Mouse (Mus musculus) MEL (cell line): ENCODE data around the gene Fem1b. TPM values are rescaled to one million over a fixed set of nuclear protein-coding genes. Genes with fewer than 3 reads are reported as not detected.

ENCODE experiments used
- DNase-seq: peaks from one replicate; pipeline ENCODE4 v3.0.0; 2011; ENCODE audit warnings: low read depth, low spot score
- H3K27ac ChIP-seq: 2 replicates; pipeline ENCODE4 v1.5.1; 2012; ENCODE audit warnings: low read depth, mild to moderate bottlenecking, control low read depth, low read length, moderate library complexity; ENCODE audit not compliant: control insufficient read depth
- H3K27me3 ChIP-seq, 2 experiments: fragments of 150-350 bp in 1 of 2; sonication (generic) in 1 of 2; 2 replicates each; pipeline ENCODE4 v1.6.1; 2012; ENCODE audit warnings: low read length in 2 of 2, mild to moderate bottlenecking in 2 of 2, improper control_type of control experiment in 1 of 2, moderate library complexity in 1 of 2; ENCODE audit not compliant: insufficient read depth in 2 of 2, control insufficient read depth in 1 of 2
- H3K36me3 ChIP-seq, 2 experiments: 2 replicates each; pipeline ENCODE4 v1.6.1; 2012 to 2014; ENCODE audit warnings: low read length in 2 of 2, improper control_type of control experiment in 1 of 2, inconsistent platforms in 1 of 2, mild to moderate bottlenecking in 1 of 2; ENCODE audit not compliant: insufficient read depth in 2 of 2, control insufficient read depth in 1 of 2
- H3K4me1 ChIP-seq, 2 experiments: fragments of 150-350 bp in 1 of 2; sonication (generic) in 1 of 2; 2 replicates each; pipeline ENCODE4 v1.6.1; 2012; ENCODE audit warnings: low read length in 2 of 2, improper control_type of control experiment in 1 of 2, mild to moderate bottlenecking in 1 of 2; ENCODE audit not compliant: insufficient read depth in 2 of 2, control insufficient read depth in 1 of 2
- H3K4me3 ChIP-seq, 2 experiments: fragments of 150-350 bp in 1 of 2; sonication (generic) in 1 of 2; 2 replicates each; pipeline ENCODE4 v1.5.1; 2012; ENCODE audit warnings: low read depth in 2 of 2, low read length in 2 of 2, mild to moderate bottlenecking in 2 of 2, moderate library complexity in 2 of 2, control low read depth in 1 of 2, improper control_type of control experiment in 1 of 2; ENCODE audit not compliant: control insufficient read depth in 1 of 2, insufficient read depth in 1 of 2
- H3K79me2 ChIP-seq: 2 replicates; pipeline ENCODE4 v1.6.1; 2012; ENCODE audit warnings: mild to moderate bottlenecking, low read length, moderate library complexity; ENCODE audit not compliant: control insufficient read depth, poor library complexity, insufficient read depth
- H3K9ac ChIP-seq: 2 replicates; pipeline ENCODE4 v1.6.1; 2012; ENCODE audit warnings: low read depth, mild to moderate bottlenecking, control low read depth, low read length, moderate library complexity; ENCODE audit not compliant: control insufficient read depth, poor library complexity, severe bottlenecking
- H3K9me3 ChIP-seq: fragments of 150-350 bp; sonication (generic); replicated peaks from 2 replicates; pipeline ENCODE4 v1.6.1; 2012; ENCODE audit warnings: mild to moderate bottlenecking, low read length, improper control_type of control experiment, moderate library complexity; ENCODE audit not compliant: insufficient read depth
- CHD1 ChIP-seq: IDR thresholded peaks from 2 replicates; pipeline ENCODE4 v1.6.1; 2012; ENCODE audit warnings: low read depth, mild to moderate bottlenecking, inconsistent platforms, low read length, improper control_type of control experiment
- E2F4 ChIP-seq: IDR thresholded peaks from 2 replicates; pipeline ENCODE4 v1.6.1; 2011; ENCODE audit warnings: low read depth, low read length, improper control_type of control experiment, borderline replicate concordance
- EP300 ChIP-seq, 2 experiments: IDR thresholded peaks; 2 replicates each; pipeline ENCODE4 v1.6.1; 2011; ENCODE audit warnings: improper control_type of control experiment in 2 of 2, low read length in 2 of 2, low read depth in 1 of 2, mild to moderate bottlenecking in 1 of 2
- ETS1 ChIP-seq: IDR thresholded peaks from 2 replicates; pipeline ENCODE4 v1.6.1; 2012; ENCODE audit warnings: low read depth, mild to moderate bottlenecking, inconsistent platforms, low read length, improper control_type of control experiment, moderate library complexity
- GABPA ChIP-seq: IDR thresholded peaks from 2 replicates; pipeline ENCODE4 v1.6.1; 2012; ENCODE audit warnings: low read depth, mild to moderate bottlenecking, inconsistent platforms, low read length, improper control_type of control experiment, moderate library complexity
- HCFC1 ChIP-seq: IDR thresholded peaks from 2 replicates; pipeline ENCODE4 v1.6.1; 2012; ENCODE audit warnings: low read depth, mild to moderate bottlenecking, inconsistent platforms, low read length, improper control_type of control experiment, moderate library complexity
- JUND ChIP-seq: IDR thresholded peaks from 2 replicates; pipeline ENCODE4 v1.6.1; 2011; ENCODE audit warnings: low read depth, mild to moderate bottlenecking, improper control_type of control experiment, low read length
- KAT2A ChIP-seq: conservative IDR thresholded peaks from 2 replicates; pipeline ENCODE4 v1.6.1; 2012; ENCODE audit warnings: low read depth, low read length, improper control_type of control experiment, inconsistent platforms
- MAFK ChIP-seq: IDR thresholded peaks from 2 replicates; pipeline ENCODE4 v1.6.1; 2011; ENCODE audit warnings: low read depth, mild to moderate bottlenecking, low read length, improper control_type of control experiment, borderline replicate concordance
- MAX ChIP-seq: IDR thresholded peaks from 2 replicates; pipeline ENCODE4 v1.6.1; 2011; ENCODE audit warnings: low read length, improper control_type of control experiment
- MXI1 ChIP-seq: IDR thresholded peaks from 2 replicates; pipeline ENCODE4 v1.6.1; 2011; ENCODE audit warnings: mild to moderate bottlenecking, low read depth, low read length, improper control_type of control experiment
- MYB ChIP-seq: IDR thresholded peaks from 2 replicates; pipeline ENCODE4 v1.6.1; 2011; ENCODE audit warnings: mild to moderate bottlenecking, low read depth, low read length, improper control_type of control experiment
- POLR2A ChIP-seq, 2 experiments: IDR thresholded peaks; 2 replicates each; pipeline ENCODE4 v1.6.1; 2011 to 2012; ENCODE audit warnings: low read length in 2 of 2, mild to moderate bottlenecking in 2 of 2, control low read depth in 1 of 2, improper control_type of control experiment in 1 of 2, low read depth in 1 of 2, moderate library complexity in 1 of 2; ENCODE audit not compliant: control insufficient read depth in 1 of 2, insufficient read depth in 1 of 2, poor library complexity in 1 of 2
- POLR2AphosphoS5 ChIP-seq: IDR thresholded peaks from 2 replicates; pipeline ENCODE4 v1.6.1; 2012; ENCODE audit warnings: low read depth, borderline replicate concordance, mild to moderate bottlenecking, inconsistent platforms, low read length, moderate library complexity, mixed read lengths
- RAD21 ChIP-seq: IDR thresholded peaks from 2 replicates; pipeline ENCODE4 v1.6.1; 2011; ENCODE audit warnings: mild to moderate bottlenecking, low read depth, low read length, improper control_type of control experiment
- SIN3A ChIP-seq: IDR thresholded peaks from 2 replicates; pipeline ENCODE4 v1.6.1; 2012; ENCODE audit warnings: low read length, improper control_type of control experiment, inconsistent platforms
- TAL1 ChIP-seq: IDR thresholded peaks from 2 replicates; pipeline ENCODE4 v1.6.1; 2012; ENCODE audit warnings: mild to moderate bottlenecking, inconsistent platforms, low read length, moderate library complexity, mixed read lengths
- USF2 ChIP-seq, 2 experiments: IDR thresholded peaks; 2 replicates each; pipeline ENCODE4 v1.6.1; 2011 to 2012; ENCODE audit warnings: improper control_type of control experiment in 2 of 2, low read length in 2 of 2, borderline replicate concordance in 1 of 2, inconsistent platforms in 1 of 2, low read depth in 1 of 2, mild to moderate bottlenecking in 1 of 2; ENCODE audit not compliant: insufficient read depth in 1 of 2
- ZC3H11A ChIP-seq: IDR thresholded peaks from 2 replicates; pipeline ENCODE4 v1.6.1; 2012; ENCODE audit warnings: low read depth, mild to moderate bottlenecking, inconsistent platforms, low read length, improper control_type of control experiment
- ZNF384 ChIP-seq: IDR thresholded peaks from 2 replicates; pipeline ENCODE4 v1.6.1; 2012; ENCODE audit warnings: low read depth, mild to moderate bottlenecking, inconsistent platforms, low read length, improper control_type of control experiment
- polyA plus RNA-seq, 2 experiments: library from polyadenylated mRNA; stranded (reverse) in 1 of 2; unstranded in 1 of 2; fragments of >175 nt in 1 of 2; fragments of >200 nt in 1 of 2; gene quantifications; 2 replicates each; pipeline versions ENCODE4 v1.2.1 to v1.2.4; 2012; ENCODE audit warnings: low replicate concordance in 2 of 2, low read depth in 1 of 2; ENCODE audit not compliant: insufficient read length in 2 of 2, insufficient read depth in 1 of 2, missing spikeins in 1 of 2
- total RNA-seq: library from RNA; depleted of rRNA; stranded (reverse); fragments of 300-350 nt; gene quantifications from 2 replicates; pipeline ENCODE4 v1.2.3, GENCODE M21; 2012

Fem1b gene
- total and polyA plus RNA-seq, 3 experiments = 38.2 to 99.4 (median 50.5) TPM

DNA sequence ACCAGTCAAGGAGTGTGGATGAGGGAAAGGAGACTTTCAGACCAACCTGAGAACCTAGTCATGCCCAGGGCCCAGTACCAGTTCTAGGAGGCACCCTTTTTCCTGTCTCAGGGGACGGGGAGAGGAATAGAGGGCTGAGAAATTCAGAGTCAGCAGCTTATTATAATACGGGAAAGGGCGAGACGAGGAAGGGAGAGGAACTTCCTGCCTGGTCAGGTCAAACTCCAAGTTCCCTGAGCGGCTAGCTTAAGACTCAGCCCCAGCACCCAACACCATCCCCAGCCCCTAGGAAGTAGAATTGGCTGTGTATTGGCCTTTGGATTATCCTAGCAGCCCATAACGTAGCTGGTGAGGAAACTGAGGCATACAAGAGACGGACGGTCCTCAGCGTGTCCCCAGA, 45.5 kb upstream of the Fem1b start:
- no peaks in the 10 kb centered on the region for H3K36me3 ChIP-seq

DNA sequence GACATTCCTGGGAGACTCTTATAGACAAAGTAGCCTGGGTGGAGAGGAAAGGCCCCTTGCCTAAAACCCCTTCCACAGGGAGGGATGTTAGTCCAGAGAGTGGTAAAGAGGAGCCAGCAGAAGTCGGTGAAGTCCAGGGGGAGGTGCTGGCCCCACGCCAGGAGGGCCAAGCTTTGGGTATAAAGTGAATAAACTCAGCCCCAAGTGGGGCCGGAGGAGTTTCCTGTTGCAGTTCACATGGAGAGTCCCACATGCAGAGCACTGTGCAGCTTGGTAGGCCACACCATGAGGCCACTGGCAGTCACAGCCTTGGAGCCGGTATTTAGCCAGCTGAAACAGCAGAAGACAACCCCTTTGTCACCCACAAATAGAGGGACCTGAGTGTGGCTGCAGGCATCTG, 42.7 kb upstream of the Fem1b start:
- Histone ChIP-seq H3K27ac (no peak overlapping the region), H3K9me3 (no peaks in the 10 kb centered on the region), H3K4me1 (no peaks in the 10 kb centered on the region), H3K36me3 (no peaks in the 10 kb centered on the region), H3K4me3 (no peak overlapping the region), H3K9ac (no peak overlapping the region), H3K27me3 (no peaks in the 10 kb centered on the region), H3K79me2 (no peaks in the 10 kb centered on the region)
- DNase-seq = no peak
- no peak for TF ChIP-seq RAD21
- no peak for TF ChIP-seq TAL1
- TF ChIP-seq KAT2A = no peak
- no peak for TF ChIP-seq MYB
- TF ChIP-seq ETS1 = no peak
- TF ChIP-seq MAFK = no peak
- TF ChIP-seq JUND = no peak
- no peak for TF ChIP-seq ZNF384
- no peak for TF ChIP-seq MXI1
- TF ChIP-seq SIN3A = no peak
- TF ChIP-seq USF2 (IDR thresholded peaks at IDR 0.05; ENCODE audit: borderline replicate concordance in 1 of 2, insufficient read depth in 1 of 2, low read depth in 1 of 2, low read length in 2 of 2) = no peak

More for the DNA sequence above, 45.5 kb upstream of the Fem1b start:
- DNase-seq = no peak
- Histone ChIP-seq H3K4me1 (no peaks in the 10 kb centered on the region), H3K79me2 (no peaks in the 10 kb centered on the region), H3K27me3 (no peaks in the 10 kb centered on the region), H3K4me3 (no peak overlapping the region), H3K9ac (no peak overlapping the region), H3K27ac (no peak overlapping the region), H3K9me3 (no peaks in the 10 kb centered on the region)
- no peak for TF ChIP-seq POLR2A (IDR thresholded peaks at IDR 0.05; ENCODE audit: control insufficient read depth in 1 of 2, insufficient read depth in 1 of 2, low read depth in 1 of 2, low read length in 2 of 2, poor library complexity in 1 of 2)
- no peak for TF ChIP-seq MAX
- no peak for TF ChIP-seq MAFK
- no peak for TF ChIP-seq EP300 (IDR thresholded peaks at IDR 0.05; ENCODE audit: low read depth in 1 of 2, low read length in 2 of 2)
- TF ChIP-seq CHD1 = no peak
- TF ChIP-seq ZNF384 = no peak
- no peak for TF ChIP-seq POLR2AphosphoS5
- no peak for TF ChIP-seq ZC3H11A
- no peak for TF ChIP-seq E2F4
- TF ChIP-seq HCFC1 = no peak
- TF ChIP-seq GABPA = no peak
- TF ChIP-seq USF2 (IDR thresholded peaks at IDR 0.05; ENCODE audit: borderline replicate concordance in 1 of 2, insufficient read depth in 1 of 2, low read depth in 1 of 2, low read length in 2 of 2) = no peak
